Mouse (Mus musculus) granulocyte monocyte progenitor cell, adult 5-6 weeks (primary cell): ENCODE measurements around the gene Lrat. TPM values are rescaled to one million over a fixed set of nuclear protein-coding genes. Genes with fewer than 3 reads are reported as not detected.

Source experiments
- total RNA-seq, 2 experiments: library from RNA; stranded (forward) in 1 of 2; stranded (reverse) in 1 of 2; fragments of 200-712, 200-1000 nt in 1 of 2; fragments of >200 nt in 1 of 2; fragmentation: Nextera tagmentation in 1 of 2; gene quantifications; 2 replicates each; pipeline ENCODE4 v1.2.3; 2014 to 2017

The Lrat gene
- total RNA-seq, 2 experiments from 2014 or later = not detected

Other genes starting within 250 kb of the Lrat start
- gene Rbm46, start 27.5 kb downstream of the Lrat start, total RNA-seq (2014; fragmentation: Nextera tagmentation) = not detected in 2 replicates
- gene Rbm46, start 27.5 kb downstream of the Lrat start, total RNA-seq (2017) = not detected in 2 replicates
- not detected in 2 replicates for gene Fgg, start 103.8 kb upstream of the Lrat start, total RNA-seq (2014; fragmentation: Nextera tagmentation)
- gene Fgg, start 103.8 kb upstream of the Lrat start, total RNA-seq (2017) = not detected in 2 replicates
- gene Fga, start 122.1 kb upstream of the Lrat start, total RNA-seq (2014; fragmentation: Nextera tagmentation) = not detected in 2 replicates
- not detected in 2 replicates for gene Fga, start 122.1 kb upstream of the Lrat start, total RNA-seq (2017)
- gene Fgb, start 145.9 kb upstream of the Lrat start, total RNA-seq (2014; fragmentation: Nextera tagmentation) = not detected in 2 replicates
- gene Fgb, start 145.9 kb upstream of the Lrat start, total RNA-seq (2017) = not detected in 2 replicates
- gene Plrg1, start 151.5 kb upstream of the Lrat start, total RNA-seq (2014; fragmentation: Nextera tagmentation) = 50.3 and 62.1 TPM in 2 replicates
- 71.2 and 77.6 TPM in 2 replicates for gene Plrg1, start 151.5 kb upstream of the Lrat start, total RNA-seq (2017)
- gene Dchs2, start 224.0 kb upstream of the Lrat start, total RNA-seq (2014; fragmentation: Nextera tagmentation) = not detected in 2 replicates
- gene Dchs2, start 224.0 kb upstream of the Lrat start, total RNA-seq (2017) = not detected in 2 replicates